Mouse (Mus musculus): ENCODE results near the gene 6030468B19Rik. TPM values are rescaled to one million over a fixed set of nuclear protein-coding genes. Genes with fewer than 3 reads are reported as not detected.

Gene 6030468B19Rik
- not detected in 2 replicates for polyA plus RNA-seq (2015; fragmentation: Nextera tagmentation; extraction: Ambion mirVana)

DNA sequence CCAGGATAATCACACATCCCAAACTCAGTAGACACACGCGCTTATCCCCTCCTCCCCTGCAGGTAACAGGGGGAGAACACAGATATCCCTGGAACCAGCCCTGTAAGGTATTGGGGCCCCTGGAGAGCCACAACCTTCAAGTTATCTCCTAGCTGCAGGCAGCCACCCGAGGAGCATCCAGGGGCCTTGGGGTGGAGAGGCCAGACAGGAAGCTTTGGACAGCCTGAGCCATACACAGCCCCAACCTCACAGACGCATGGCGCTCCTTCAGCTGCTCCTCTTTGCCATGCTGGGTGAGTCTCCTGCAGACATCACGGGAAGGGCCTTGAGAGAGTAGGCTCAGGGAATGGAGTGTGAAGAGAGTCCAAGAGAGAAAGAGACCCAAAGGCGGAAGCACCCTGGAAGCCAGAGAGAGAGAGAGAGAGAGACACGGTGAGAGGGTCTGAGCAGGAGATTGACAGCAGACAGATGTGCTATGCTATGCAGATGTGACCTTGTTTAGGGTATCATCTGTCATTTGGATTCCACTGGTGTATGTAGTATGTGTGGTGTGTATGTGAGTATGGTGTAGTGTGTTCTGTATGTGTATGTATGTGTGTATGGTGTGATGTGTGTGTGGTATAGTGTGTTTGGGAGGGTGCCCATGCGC is at the start of gene 6030468B19Rik:
Gene 6030468B19Rik, plus strand, starts transcription at position 150 of the 649 bp plus-strand sequence.
- Histone ChIP-seq H3K9me3 (ENCODE audit: control insufficient read depth, low read length) (no peaks in the 10 kb centered on the region), H3K4me3 (replicated peaks; ENCODE audit: low read length) (no peak within 1 kb of the TSS), H3K36me3 (ENCODE audit: control insufficient read depth, insufficient read depth) (no peaks in the 10 kb centered on the region), H3K27me3 (replicated peaks; ENCODE audit: control insufficient read depth, insufficient read depth, low read length) (no peaks in the 10 kb centered on the region), H3K4me2 (ENCODE audit: low read length) (no peak within 1 kb of the TSS), H3K27ac (ENCODE audit: low read length) (no peak within 1 kb of the TSS), H3K4me1 (replicated peaks; ENCODE audit: control insufficient read depth, insufficient read depth, low read length) (no peaks in the 10 kb centered on the region), H3K9ac (replicated peaks; ENCODE audit: low read depth, low read length) (no peak within 1 kb of the TSS)
- no peak for ATAC-seq
- WGBS: 66% methylated on average over 9 of the region's 9 CpGs

DNA sequence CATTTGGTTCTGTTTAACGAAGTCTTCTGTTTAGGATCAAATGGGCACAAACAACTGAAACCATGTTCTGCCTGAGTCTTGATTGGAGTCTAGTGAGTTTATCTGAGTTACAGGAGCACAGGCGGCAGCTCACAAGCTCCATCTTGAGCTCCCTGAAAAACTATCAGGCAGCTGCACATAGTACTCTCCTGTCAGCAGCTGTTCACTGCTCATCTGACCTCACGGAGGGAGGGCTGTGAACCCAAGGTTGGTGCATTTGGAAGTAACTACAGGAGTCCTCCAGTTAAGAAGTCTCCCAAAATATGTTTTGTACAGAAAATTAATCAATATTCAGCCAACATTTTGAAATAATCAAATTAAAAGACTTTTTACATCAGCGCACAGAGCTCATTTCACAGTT is 48.8 kb upstream of the 6030468B19Rik start:
- Histone ChIP-seq H3K36me3 (ENCODE audit: control insufficient read depth, insufficient read depth) (peaks cover 43% of the 10 kb centered on the region), H3K9ac (replicated peaks; ENCODE audit: low read depth, low read length) (no peak overlapping the region), H3K27ac (ENCODE audit: low read length) (no peak overlapping the region), H3K4me2 (ENCODE audit: low read length) (no peak overlapping the region), H3K4me1 (replicated peaks; ENCODE audit: control insufficient read depth, insufficient read depth, low read length) (no peaks in the 10 kb centered on the region), H3K27me3 (replicated peaks; ENCODE audit: control insufficient read depth, insufficient read depth, low read length) (no peaks in the 10 kb centered on the region), H3K4me3 (replicated peaks; ENCODE audit: low read length) (no peak overlapping the region), H3K9me3 (ENCODE audit: control insufficient read depth, low read length) (no peaks in the 10 kb centered on the region)
- no peak for ATAC-seq
- WGBS: 85% methylated on average over 4 of the region's 4 CpGs

- WGBS: 85% methylated on average over 10 of the region's 10 CpGs
- H3K27me3 ChIP-seq (replicated peaks; ENCODE audit: control insufficient read depth, insufficient read depth, low read length): no peaks in the 10 kb centered on the region
- no peaks in the 10 kb centered on the region for H3K4me1 ChIP-seq (replicated peaks; ENCODE audit: control insufficient read depth, insufficient read depth, low read length)
- peaks cover 46% of the 10 kb centered on the region for H3K36me3 ChIP-seq (ENCODE audit: control insufficient read depth, insufficient read depth)
- H3K9me3 ChIP-seq (ENCODE audit: control insufficient read depth, low read length): no peaks in the 10 kb centered on the region
- ATAC-seq: no peak
- H3K27ac ChIP-seq (ENCODE audit: low read length): no peak overlapping the region
- no peak overlapping the region for H3K9ac ChIP-seq (replicated peaks; ENCODE audit: low read depth, low read length)
- H3K4me3 ChIP-seq (replicated peaks; ENCODE audit: low read length): no peak overlapping the region
- H3K4me2 ChIP-seq (ENCODE audit: low read length): no peak overlapping the region
Measured at GRCm38 (mm10) chr11:117749414-117749813, 48.0 kb upstream of the 6030468B19Rik start.

GRCm38 (mm10) chr11:117751544-117751943 is 45.9 kb upstream of the 6030468B19Rik start:
- ATAC-seq: no peak
- Histone ChIP-seq H3K27me3 (replicated peaks; ENCODE audit: control insufficient read depth, insufficient read depth, low read length) (no peaks in the 10 kb centered on the region), H3K9ac (replicated peaks; ENCODE audit: low read depth, low read length) (no peak overlapping the region), H3K27ac (ENCODE audit: low read length) (no peak overlapping the region), H3K4me3 (replicated peaks; ENCODE audit: low read length) (no peak overlapping the region), H3K36me3 (ENCODE audit: control insufficient read depth, insufficient read depth) (peaks cover 61% of the 10 kb centered on the region), H3K4me2 (ENCODE audit: low read length) (no peak overlapping the region), H3K4me1 (replicated peaks; ENCODE audit: control insufficient read depth, insufficient read depth, low read length) (no peaks in the 10 kb centered on the region), H3K9me3 (ENCODE audit: control insufficient read depth, low read length) (no peaks in the 10 kb centered on the region)
- WGBS: 83% methylated on average over 6 of the region's 6 CpGs

DNA sequence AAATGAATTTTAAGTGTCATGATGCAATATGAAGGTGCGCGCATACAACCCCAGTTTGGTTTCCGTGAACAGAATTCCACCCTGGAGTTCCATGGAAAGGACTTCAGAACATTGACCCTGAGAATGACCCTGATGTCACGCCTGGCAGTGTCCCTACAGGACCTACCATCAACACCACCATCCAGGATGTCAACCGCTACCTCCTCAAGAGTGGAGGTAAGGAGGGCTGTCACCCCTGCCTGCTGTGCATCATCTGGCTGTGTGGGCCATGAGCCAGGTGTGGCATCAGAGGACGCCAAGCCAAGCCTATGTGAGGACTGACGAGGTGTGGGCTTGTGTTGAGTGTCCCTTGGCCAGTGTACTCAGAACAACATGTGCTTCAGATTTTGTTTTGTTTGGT is 41.6 kb upstream of the 6030468B19Rik start:
- Histone ChIP-seq H3K27me3 (replicated peaks; ENCODE audit: control insufficient read depth, insufficient read depth, low read length) (no peaks in the 10 kb centered on the region), H3K4me3 (replicated peaks; ENCODE audit: low read length) (no peak overlapping the region), H3K36me3 (ENCODE audit: control insufficient read depth, insufficient read depth) (peaks cover 56% of the 10 kb centered on the region), H3K4me1 (replicated peaks; ENCODE audit: control insufficient read depth, insufficient read depth, low read length) (no peaks in the 10 kb centered on the region), H3K4me2 (ENCODE audit: low read length) (no peak overlapping the region), H3K27ac (ENCODE audit: low read length) (no peak overlapping the region), H3K9me3 (ENCODE audit: control insufficient read depth, low read length) (no peaks in the 10 kb centered on the region), H3K9ac (replicated peaks; ENCODE audit: low read depth, low read length) (no peak overlapping the region)
- 92% methylated on average over 7 of the region's 7 CpGs for WGBS
- ATAC-seq: no peak

DNA sequence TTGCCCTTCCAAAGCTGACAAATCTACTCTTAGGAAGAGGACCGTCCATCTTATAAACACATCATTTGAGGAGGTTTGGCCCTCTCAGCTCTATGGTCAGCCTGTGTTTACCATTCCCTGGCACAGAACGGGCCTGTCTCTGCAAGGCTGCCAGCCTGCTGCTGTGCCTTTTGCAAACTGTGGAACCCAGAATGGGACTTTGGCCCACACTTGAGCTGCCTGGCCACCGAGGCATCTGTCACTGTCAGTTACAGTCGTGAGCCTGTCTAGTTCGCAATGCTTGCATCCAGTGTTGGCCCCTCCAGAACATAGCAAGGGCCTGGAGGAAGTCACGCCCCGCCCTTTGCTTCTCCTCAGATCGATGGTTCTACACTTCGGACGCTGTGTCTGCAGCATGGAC is 38.2 kb upstream of the 6030468B19Rik start:
- Histone ChIP-seq H3K4me2 (ENCODE audit: low read length) (no peak overlapping the region), H3K36me3 (ENCODE audit: control insufficient read depth, insufficient read depth) (peaks cover 45% of the 10 kb centered on the region), H3K9me3 (ENCODE audit: control insufficient read depth, low read length) (no peaks in the 10 kb centered on the region), H3K27me3 (replicated peaks; ENCODE audit: control insufficient read depth, insufficient read depth, low read length) (no peaks in the 10 kb centered on the region), H3K4me1 (replicated peaks; ENCODE audit: control insufficient read depth, insufficient read depth, low read length) (no peaks in the 10 kb centered on the region), H3K4me3 (replicated peaks; ENCODE audit: low read length) (no peak overlapping the region), H3K9ac (replicated peaks; ENCODE audit: low read depth, low read length) (no peak overlapping the region), H3K27ac (ENCODE audit: low read length) (no peak overlapping the region)
- WGBS: 93% methylated on average over 10 of the region's 10 CpGs
- no peak for ATAC-seq

DNA sequence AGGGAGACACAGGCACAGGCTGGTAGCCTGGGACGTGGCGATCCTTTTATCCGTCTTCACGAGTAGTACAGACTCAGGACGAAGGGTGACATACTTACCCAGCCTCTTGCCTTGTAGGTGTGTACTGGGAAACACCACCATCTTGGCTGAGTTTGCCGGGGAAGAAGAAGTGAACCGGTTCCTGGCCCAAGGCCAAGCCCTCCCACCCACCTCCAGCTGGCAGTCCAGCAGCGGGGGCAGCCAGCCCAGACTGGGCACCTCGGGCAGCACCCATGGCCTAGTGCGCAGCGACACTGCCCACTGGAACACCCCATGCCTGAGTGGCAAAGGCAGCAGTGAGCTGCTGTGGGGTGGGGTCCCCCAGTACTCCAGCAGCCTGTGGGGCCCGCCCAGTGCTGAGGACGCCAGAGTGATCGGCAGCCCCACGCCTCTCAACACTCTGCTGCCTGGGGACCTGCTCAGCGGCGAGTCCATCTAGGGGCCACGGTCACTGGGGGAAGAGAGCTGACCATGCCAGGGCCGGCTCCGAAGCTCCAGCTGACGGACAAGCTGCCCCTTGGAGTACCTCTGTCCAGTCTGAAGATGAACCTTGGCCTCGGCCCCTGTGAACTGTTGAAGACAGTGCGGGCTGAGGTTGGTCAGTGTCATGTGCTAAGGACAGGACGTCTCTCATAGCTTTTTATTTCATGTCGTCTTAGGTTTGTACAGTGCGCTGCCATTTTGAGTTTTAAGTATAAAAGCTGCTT is 36.9 kb upstream of the 6030468B19Rik start:
- 87% methylated on average over 26 of the region's 26 CpGs for WGBS

DNA sequence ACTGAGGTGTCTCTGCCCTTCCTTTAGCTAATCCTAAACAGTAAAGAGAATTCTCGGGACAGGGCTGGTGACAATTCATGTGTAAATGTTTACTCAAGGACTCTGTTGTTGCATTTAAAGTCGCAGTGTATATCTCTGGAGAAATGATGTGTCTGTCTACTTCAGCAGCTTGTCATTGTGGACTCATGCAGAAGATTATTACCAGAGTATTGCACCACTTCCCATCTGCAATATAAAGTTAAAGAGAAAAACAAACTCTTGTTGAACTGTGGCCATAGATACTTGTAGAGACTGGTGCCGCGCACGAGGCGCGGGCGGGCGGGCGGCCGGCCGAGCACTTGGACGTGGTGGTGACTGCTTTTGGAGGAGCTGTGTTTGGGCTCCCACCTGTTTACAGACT is 35.7 kb upstream of the 6030468B19Rik start:
- no peaks in the 10 kb centered on the region for H3K4me1 ChIP-seq (replicated peaks; ENCODE audit: control insufficient read depth, insufficient read depth, low read length)
- H3K36me3 ChIP-seq (ENCODE audit: control insufficient read depth, insufficient read depth): peaks cover 27% of the 10 kb centered on the region
- no peak overlapping the region for H3K4me3 ChIP-seq (replicated peaks; ENCODE audit: low read length)
- ATAC-seq: no peak
- no peak overlapping the region for H3K4me2 ChIP-seq (ENCODE audit: low read length)
- H3K27ac ChIP-seq (ENCODE audit: low read length): no peak overlapping the region
- 93% methylated on average over 13 of the region's 13 CpGs for WGBS
- H3K9ac ChIP-seq (replicated peaks; ENCODE audit: low read depth, low read length): no peak overlapping the region
- H3K27me3 ChIP-seq (replicated peaks; ENCODE audit: control insufficient read depth, insufficient read depth, low read length): no peaks in the 10 kb centered on the region
- H3K9me3 ChIP-seq (ENCODE audit: control insufficient read depth, low read length): no peaks in the 10 kb centered on the region

More for the DNA sequence above, 36.9 kb upstream of the 6030468B19Rik start:
- Histone ChIP-seq H3K9ac (replicated peaks; ENCODE audit: low read depth, low read length) (no peak overlapping the region), H3K4me2 (ENCODE audit: low read length) (no peak overlapping the region), H3K27ac (ENCODE audit: low read length) (no peak overlapping the region), H3K4me3 (replicated peaks; ENCODE audit: low read length) (no peak overlapping the region), H3K27me3 (replicated peaks; ENCODE audit: control insufficient read depth, insufficient read depth, low read length) (no peaks in the 10 kb centered on the region), H3K4me1 (replicated peaks; ENCODE audit: control insufficient read depth, insufficient read depth, low read length) (no peaks in the 10 kb centered on the region), H3K9me3 (ENCODE audit: control insufficient read depth, low read length) (no peaks in the 10 kb centered on the region), H3K36me3 (ENCODE audit: control insufficient read depth, insufficient read depth) (peaks cover 36% of the 10 kb centered on the region)
- ATAC-seq: no peak

DNA sequence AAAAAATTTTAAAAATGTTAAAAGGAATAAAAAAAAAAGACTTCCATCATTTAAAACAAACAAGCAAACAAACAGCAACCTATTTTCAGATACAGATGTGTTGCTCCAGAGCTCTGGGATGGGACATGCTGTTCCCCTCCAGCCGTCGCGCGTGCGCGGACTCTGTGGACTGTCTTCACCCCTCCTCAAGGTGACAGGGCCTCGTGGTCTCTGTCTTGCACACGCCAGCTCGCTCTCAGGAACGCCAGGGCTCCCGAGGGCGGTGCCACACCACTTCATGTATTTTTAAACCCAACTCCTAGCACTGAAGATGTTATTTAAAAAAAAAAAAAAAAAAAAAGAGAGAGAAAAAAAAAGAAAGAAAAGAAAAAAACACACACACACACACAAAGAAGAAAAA is 35.2 kb upstream of the 6030468B19Rik start:
- H3K4me1 ChIP-seq (replicated peaks; ENCODE audit: control insufficient read depth, insufficient read depth, low read length): no peaks in the 10 kb centered on the region
- no peak for ATAC-seq
- WGBS: 90% methylated on average over 12 of the region's 12 CpGs
- H3K4me3 ChIP-seq (replicated peaks; ENCODE audit: low read length): no peak overlapping the region
- H3K9me3 ChIP-seq (ENCODE audit: control insufficient read depth, low read length): no peaks in the 10 kb centered on the region
- no peak overlapping the region for H3K27ac ChIP-seq (ENCODE audit: low read length)
- H3K4me2 ChIP-seq (ENCODE audit: low read length): no peak overlapping the region
- peaks cover 27% of the 10 kb centered on the region for H3K36me3 ChIP-seq (ENCODE audit: control insufficient read depth, insufficient read depth)
- no peak overlapping the region for H3K9ac ChIP-seq (replicated peaks; ENCODE audit: low read depth, low read length)
- H3K27me3 ChIP-seq (replicated peaks; ENCODE audit: control insufficient read depth, insufficient read depth, low read length): no peaks in the 10 kb centered on the region

Data from forebrain, embryonic 16.5 days (tissue).